Mouse (Mus musculus): ENCODE results near the gene Coq10a. TPM values are rescaled to one million over a fixed set of nuclear protein-coding genes. Genes with fewer than 3 reads are reported as not detected.

The Coq10a gene
- polyA plus RNA-seq (2012; fragmentation: generic; extraction: Trizol): 61.2 TPM

DNA sequence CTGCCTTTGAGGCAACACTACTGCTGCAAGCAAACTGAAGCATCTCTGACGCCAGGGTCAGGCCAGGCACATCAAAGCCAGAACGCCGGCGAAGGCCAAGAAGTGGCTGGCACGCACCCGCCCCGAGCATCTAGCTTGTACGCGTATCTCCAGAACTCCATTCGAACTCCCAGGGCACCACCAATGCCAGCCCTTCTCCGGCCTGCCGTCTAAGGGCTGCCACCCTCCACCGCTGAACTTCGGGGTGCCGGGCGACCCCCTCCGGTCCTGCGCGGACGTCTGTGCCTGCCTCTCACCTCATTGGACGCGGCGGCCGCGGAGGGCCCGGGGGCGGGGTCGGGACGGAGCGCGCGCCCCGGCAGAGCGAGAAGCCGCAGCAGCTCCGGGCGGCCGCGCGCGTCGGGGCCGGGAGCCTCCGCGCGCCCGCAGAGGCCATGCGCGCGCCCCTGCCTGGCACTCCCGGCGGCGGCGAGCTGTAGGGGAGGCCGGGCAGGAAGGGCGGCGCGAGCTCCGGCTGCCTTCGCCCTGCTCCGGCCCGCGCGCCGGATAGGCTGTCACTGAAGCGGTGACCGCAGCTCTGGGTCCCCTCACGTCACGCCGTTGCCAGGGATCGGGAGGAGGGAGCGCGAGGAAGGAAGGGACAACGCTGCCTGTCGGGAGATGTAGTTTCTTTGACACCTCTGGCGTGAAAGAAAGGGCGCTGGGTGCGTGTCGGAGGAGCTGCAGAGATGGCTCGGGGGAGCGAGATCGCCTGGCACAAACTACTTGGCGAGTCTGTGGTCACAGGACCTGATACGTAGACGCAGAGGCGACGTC, at the start of gene Coq10a:
Gene Coq10a, minus strand, starts transcription at position 596 of the 816 bp plus-strand sequence.
- TF ChIP-seq POLR2A (IDR thresholded peaks at IDR 0.05; ENCODE audit: insufficient read length, low read depth) (peak; percentile 89), MAX (IDR thresholded peaks at IDR 0.05; ENCODE audit: low read depth) (no peak), MYOG (IDR thresholded peaks at IDR 0.05; ENCODE audit: control insufficient read depth in 1 of 3, insufficient read depth in 1 of 3, insufficient read length in 2 of 3, low read depth in 2 of 3) (no peak), TCF3 (IDR thresholded peaks at IDR 0.05; ENCODE audit: insufficient read length, low read depth) (no peak), CEBPB (IDR thresholded peaks at IDR 0.05; ENCODE audit: insufficient read depth, poor library complexity, severe bottlenecking) (no peak), USF1 (IDR thresholded peaks at IDR 0.05; ENCODE audit: low read depth) (peak; percentile 41), SRF (IDR thresholded peaks at IDR 0.05; ENCODE audit: control insufficient read depth, insufficient read length, low read depth) (peak; percentile 74), TCF12 (IDR thresholded peaks at IDR 0.05; ENCODE audit: insufficient read depth, poor library complexity, severe bottlenecking) (no peak), MYOD1 (IDR thresholded peaks at IDR 0.05; ENCODE audit: control insufficient read depth in 1 of 3, insufficient read length in 2 of 3, low read depth in 2 of 3) (no peak), REST (IDR thresholded peaks at IDR 0.05; ENCODE audit: insufficient read depth, insufficient read length) (no peak), POLR2AphosphoS2 (IDR thresholded peaks at IDR 0.05; ENCODE audit: insufficient read length, low read depth) (peak; percentile 95), E2F4 (IDR thresholded peaks at IDR 0.05; ENCODE audit: insufficient read depth) (no peak)
- H3K4me3 ChIP-seq: peak within 1 kb of the TSS; percentile 58
- no peaks in the 10 kb centered on the region for H3K79me2 ChIP-seq (ENCODE audit: control insufficient read depth, insufficient read depth)
- peaks cover 17% of the 10 kb centered on the region for H3K36me3 ChIP-seq (ENCODE audit: control insufficient read depth, insufficient read depth)
- H3K4me2 ChIP-seq (ENCODE audit: low read depth): peak within 1 kb of the TSS; percentile 91
- peak within 1 kb of the TSS; percentile 69 for H3ac ChIP-seq (ENCODE audit: control insufficient read depth, insufficient read length)
- H3K27me3 ChIP-seq (ENCODE audit: control insufficient read depth, insufficient read depth, insufficient read length): no peaks in the 10 kb centered on the region

DNA sequence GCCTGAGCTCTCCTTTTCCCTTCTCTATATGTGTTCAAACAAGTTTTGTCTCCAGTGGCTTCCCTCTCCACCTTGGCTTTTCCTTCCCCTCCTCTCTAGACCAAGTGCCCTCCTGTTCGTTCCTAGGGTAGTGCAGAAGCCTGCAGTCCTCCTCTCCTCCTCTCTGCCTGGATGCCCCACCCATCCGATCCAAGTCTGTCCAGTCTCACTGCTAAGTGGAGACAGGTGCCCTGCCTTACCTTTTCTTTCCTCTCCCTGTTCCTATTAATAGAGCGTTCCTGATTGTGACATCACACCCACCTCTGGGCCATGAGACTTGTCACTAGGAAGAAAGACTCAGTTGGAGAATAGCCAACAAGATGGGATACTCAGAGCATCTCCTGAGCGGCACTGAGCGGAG, 46.1 kb upstream of the Coq10a start:
- Histone ChIP-seq H3K27me3 (ENCODE audit: control insufficient read depth, insufficient read depth, insufficient read length) (no peaks in the 10 kb centered on the region), H3K79me2 (ENCODE audit: control insufficient read depth, insufficient read depth) (peaks cover 39% of the 10 kb centered on the region), H3K36me3 (ENCODE audit: control insufficient read depth, insufficient read depth) (peaks cover 26% of the 10 kb centered on the region), H3K4me2 (ENCODE audit: low read depth) (no peak overlapping the region), H3K4me3 (no peak overlapping the region), H3ac (ENCODE audit: control insufficient read depth, insufficient read length) (no peak overlapping the region)
- TF ChIP-seq MYOG (IDR thresholded peaks at IDR 0.05; ENCODE audit: control insufficient read depth in 1 of 3, insufficient read depth in 1 of 3, insufficient read length in 2 of 3, low read depth in 2 of 3) (no peak), CEBPB (IDR thresholded peaks at IDR 0.05; ENCODE audit: insufficient read depth, poor library complexity, severe bottlenecking) (no peak), MAX (IDR thresholded peaks at IDR 0.05; ENCODE audit: low read depth) (no peak)

- peak overlapping the region; percentile 96 for H3K4me2 ChIP-seq (ENCODE audit: low read depth)
These were observed 44.3 kb upstream of the Coq10a start for GRCm38 (mm10) chr10:128413076-128413475.

DNA sequence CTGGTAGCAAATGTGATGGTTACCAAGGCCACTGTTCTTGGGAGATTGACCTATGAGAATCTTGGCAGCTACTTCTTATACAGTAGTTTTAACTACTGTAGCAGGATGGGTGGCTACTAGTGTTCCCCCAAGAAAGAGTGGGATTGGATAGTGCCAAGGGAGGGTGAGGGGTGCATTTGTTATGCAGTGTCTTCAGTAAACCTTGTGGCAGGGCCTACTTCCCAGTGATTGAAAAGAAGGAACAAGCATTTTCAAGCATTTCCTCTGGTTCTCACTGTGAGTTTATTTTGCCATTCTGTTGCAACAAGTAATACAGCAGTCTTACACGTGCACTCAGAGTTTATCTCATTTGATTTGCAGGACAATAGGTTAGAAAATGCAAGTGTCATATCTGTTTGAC, 43.8 kb upstream of the Coq10a start:
- TF ChIP-seq POLR2AphosphoS2 (IDR thresholded peaks at IDR 0.05; ENCODE audit: insufficient read length, low read depth) (no peak), POLR2A (IDR thresholded peaks at IDR 0.05; ENCODE audit: insufficient read length, low read depth) (no peak), TCF3 (IDR thresholded peaks at IDR 0.05; ENCODE audit: insufficient read length, low read depth) (no peak), REST (IDR thresholded peaks at IDR 0.05; ENCODE audit: insufficient read depth, insufficient read length) (no peak)
- Histone ChIP-seq H3K36me3 (ENCODE audit: control insufficient read depth, insufficient read depth) (peaks cover 20% of the 10 kb centered on the region), H3K4me2 (ENCODE audit: low read depth) (peak overlapping the region; percentile 96), H3K27me3 (ENCODE audit: control insufficient read depth, insufficient read depth, insufficient read length) (no peaks in the 10 kb centered on the region), H3K79me2 (ENCODE audit: control insufficient read depth, insufficient read depth) (peaks cover 39% of the 10 kb centered on the region), H3ac (ENCODE audit: control insufficient read depth, insufficient read length) (peak overlapping the region; percentile 64), H3K4me3 (peak overlapping the region; percentile 96)

More at GRCm38 (mm10) chr10:128413076-128413475, 44.3 kb upstream of the Coq10a start:
- H3K27me3 ChIP-seq (ENCODE audit: control insufficient read depth, insufficient read depth, insufficient read length): no peaks in the 10 kb centered on the region
- TF ChIP-seq POLR2A (IDR thresholded peaks at IDR 0.05; ENCODE audit: insufficient read length, low read depth) (no peak), MAX (IDR thresholded peaks at IDR 0.05; ENCODE audit: low read depth) (no peak), USF1 (IDR thresholded peaks at IDR 0.05; ENCODE audit: low read depth) (no peak)
- H3K79me2 ChIP-seq (ENCODE audit: control insufficient read depth, insufficient read depth): peaks cover 39% of the 10 kb centered on the region
- H3K4me3 ChIP-seq: peak overlapping the region; percentile 96
- no peak overlapping the region for H3ac ChIP-seq (ENCODE audit: control insufficient read depth, insufficient read length)
- H3K36me3 ChIP-seq (ENCODE audit: control insufficient read depth, insufficient read depth): peaks cover 25% of the 10 kb centered on the region

- Histone ChIP-seq H3K4me3 (peak overlapping the region; percentile 96), H3K4me2 (ENCODE audit: low read depth) (peak overlapping the region; percentile 96), H3K36me3 (ENCODE audit: control insufficient read depth, insufficient read depth) (peaks cover 18% of the 10 kb centered on the region), H3K79me2 (ENCODE audit: control insufficient read depth, insufficient read depth) (peaks cover 39% of the 10 kb centered on the region), H3K27me3 (ENCODE audit: control insufficient read depth, insufficient read depth, insufficient read length) (no peaks in the 10 kb centered on the region), H3ac (ENCODE audit: control insufficient read depth, insufficient read length) (peak overlapping the region; percentile 64)
- TF ChIP-seq POLR2A (IDR thresholded peaks at IDR 0.05; ENCODE audit: insufficient read length, low read depth) (no peak), TCF3 (IDR thresholded peaks at IDR 0.05; ENCODE audit: insufficient read length, low read depth) (no peak), POLR2AphosphoS2 (IDR thresholded peaks at IDR 0.05; ENCODE audit: insufficient read length, low read depth) (no peak), REST (IDR thresholded peaks at IDR 0.05; ENCODE audit: insufficient read depth, insufficient read length) (no peak), CEBPB (IDR thresholded peaks at IDR 0.05; ENCODE audit: insufficient read depth, poor library complexity, severe bottlenecking) (no peak), E2F4 (IDR thresholded peaks at IDR 0.05; ENCODE audit: insufficient read depth) (no peak), MYOG (IDR thresholded peaks at IDR 0.05; ENCODE audit: control insufficient read depth in 1 of 3, insufficient read depth in 1 of 3, insufficient read length in 2 of 3, low read depth in 2 of 3) (no peak), MAX (IDR thresholded peaks at IDR 0.05; ENCODE audit: low read depth) (no peak), MYOD1 (IDR thresholded peaks at IDR 0.05; ENCODE audit: control insufficient read depth in 1 of 3, insufficient read length in 2 of 3, low read depth in 2 of 3) (no peak), SRF (IDR thresholded peaks at IDR 0.05; ENCODE audit: control insufficient read depth, insufficient read length, low read depth) (no peak), TCF12 (IDR thresholded peaks at IDR 0.05; ENCODE audit: insufficient read depth, poor library complexity, severe bottlenecking) (no peak), USF1 (IDR thresholded peaks at IDR 0.05; ENCODE audit: low read depth) (no peak)
These were observed 43.2 kb upstream of the Coq10a start for GRCm38 (mm10) chr10:128412055-128412381.
